Mouse (Mus musculus) hindbrain, embryonic 13.5 days (tissue): Measurements from ENCODE around the gene Arhgap27. TPM values are rescaled to one million over a fixed set of nuclear protein-coding genes. Genes with fewer than 3 reads are reported as not detected.

Source experiments
- ATAC-seq: fragments of 200-750 bp; cut with Nextera tagmentation; 2 replicates; pipeline ENCODE4 v1.8.0; 2017; ENCODE audit warnings: moderate TSS enrichment; ENCODE audit not compliant: low FRiP score
- H3K27ac ChIP-seq: fragments of 300-500 bp; sonication (generic); 2 replicates; pipeline ENCODE4 v1.5.1; 2015; ENCODE audit warnings: inconsistent platforms, mild to moderate bottlenecking, moderate library complexity
- H3K27me3 ChIP-seq: fragments of 300-500 bp; sonication (generic); 2 replicates; pipeline ENCODE4 v1.6.1; 2015; ENCODE audit warnings: mild to moderate bottlenecking, inconsistent platforms
- H3K36me3 ChIP-seq: fragments of 300-500 bp; sonication (generic); 2 replicates; pipeline ENCODE4 v1.6.1; 2015; ENCODE audit warnings: mild to moderate bottlenecking, inconsistent platforms
- H3K4me1 ChIP-seq: fragments of 300-500 bp; sonication (generic); replicated peaks from 2 replicates; pipeline ENCODE4 v1.6.1; 2015; ENCODE audit warnings: inconsistent platforms
- H3K4me2 ChIP-seq: fragments of 300-500 bp; sonication (generic); 2 replicates; pipeline ENCODE4 v1.6.1; 2015; ENCODE audit warnings: inconsistent platforms, mild to moderate bottlenecking, moderate library complexity
- H3K4me3 ChIP-seq: fragments of 300-500 bp; sonication (generic); 2 replicates; pipeline ENCODE4 v1.5.1; 2015; ENCODE audit warnings: mild to moderate bottlenecking, inconsistent platforms
- H3K9ac ChIP-seq: fragments of 300-500 bp; sonication (generic); 2 replicates; pipeline ENCODE4 v1.6.1; 2015; ENCODE audit warnings: mild to moderate bottlenecking, inconsistent platforms
- H3K9me3 ChIP-seq: fragments of 300-500 bp; sonication (generic); 2 replicates; pipeline ENCODE4 v1.6.1; 2016; ENCODE audit warnings: inconsistent platforms
- WGBS: fragments of 180-500 bp; shearing (Covaris S2); methylation state at CpG from one replicate; pipeline ENCODE4 v1.1.7; 2015; 5-methylcytosine and 5-hydroxymethylcytosine counted together
- polyA plus RNA-seq: library from polyadenylated mRNA; unstranded; fragments of >200 nt; fragmentation: Nextera tagmentation; extraction: Ambion mirVana; gene quantifications from 2 replicates; pipeline ENCODE4 v1.2.1, GENCODE M21; 2015

The Arhgap27 gene
- polyA plus RNA-seq, 1 experiment from 2014 or later = 3.4 TPM

DNA sequence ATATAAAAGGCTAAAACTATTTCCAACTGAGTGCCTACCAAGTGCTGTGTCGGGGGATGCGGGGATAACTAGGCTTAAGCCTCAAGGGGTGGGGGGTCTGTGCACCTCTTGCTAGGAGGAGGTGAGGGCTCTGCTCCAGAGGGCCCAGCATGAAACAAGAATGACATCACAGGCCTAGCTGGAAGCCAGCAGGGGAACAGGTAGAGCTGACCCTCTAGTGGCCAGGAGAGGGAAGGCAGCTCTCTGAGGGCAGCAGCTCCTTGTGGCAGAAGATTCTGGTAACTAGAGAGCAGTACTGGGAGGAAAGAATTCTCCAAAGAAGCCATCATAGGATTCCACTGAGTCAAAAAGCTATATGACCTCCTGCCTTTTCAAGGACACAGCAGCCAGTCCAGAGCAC lies 38.7 kb upstream of the Arhgap27 start:
- Histone ChIP-seq H3K4me1 (no peaks in the 10 kb centered on the region; the same call in 1 of the 2 replicates), H3K27ac (no peak overlapping the region), H3K4me2 (no peak overlapping the region), H3K9ac (no peak overlapping the region), H3K36me3 (peaks cover 26% of the 10 kb centered on the region), H3K9me3 (no peaks in the 10 kb centered on the region), H3K27me3 (no peaks in the 10 kb centered on the region), H3K4me3 (no peak overlapping the region)
- no peak for ATAC-seq
- WGBS = 76% methylated on average over 2 of the region's 2 CpGs

DNA sequence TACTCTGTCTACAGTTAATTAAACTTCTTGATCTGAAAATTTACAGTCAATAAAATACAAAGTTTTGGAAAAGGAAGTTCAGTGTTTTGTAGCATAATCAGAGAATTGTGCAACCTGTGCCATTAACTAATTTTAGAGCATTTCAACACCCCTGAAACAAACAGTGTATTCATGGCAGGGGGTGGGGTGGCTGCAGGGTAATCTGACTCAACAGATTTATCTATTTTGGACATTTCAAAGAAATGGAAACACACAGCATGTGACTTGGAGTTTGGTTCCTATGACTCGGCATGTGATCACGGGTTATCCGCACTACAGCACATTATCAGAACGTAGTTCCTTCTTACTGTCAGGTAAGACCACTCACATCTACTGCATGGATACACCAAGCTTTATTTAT lies 36.5 kb upstream of the Arhgap27 start:
- 92% methylated on average over 4 of the region's 4 CpGs for WGBS
- no peak for ATAC-seq

DNA sequence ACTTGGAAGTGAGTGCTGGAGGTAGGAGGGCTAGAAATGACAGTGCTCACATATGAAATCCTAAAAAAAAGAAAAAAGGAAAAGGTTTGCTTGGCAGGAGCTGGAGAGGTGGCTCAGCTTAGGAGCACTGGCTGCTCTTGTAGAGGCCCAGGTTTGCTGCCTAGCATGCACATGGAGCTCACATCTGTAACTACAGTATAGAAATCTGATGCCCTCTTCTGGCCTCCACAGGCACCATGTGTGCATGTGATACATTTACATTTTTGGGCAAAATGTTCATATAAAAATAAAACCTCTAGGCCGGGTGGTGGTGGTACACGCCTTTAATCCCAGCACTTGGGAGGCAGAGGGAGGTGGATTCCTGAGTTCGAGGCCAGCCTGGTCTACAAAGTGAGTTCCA lies 35.6 kb upstream of the Arhgap27 start:
- Histone ChIP-seq H3K4me2 (no peak overlapping the region), H3K4me3 (no peak overlapping the region), H3K27ac (no peak overlapping the region), H3K9me3 (no peaks in the 10 kb centered on the region), H3K4me1 (no peaks in the 10 kb centered on the region), H3K27me3 (no peaks in the 10 kb centered on the region), H3K36me3 (peaks cover 57% of the 10 kb centered on the region), H3K9ac (no peak overlapping the region)
- no peak for ATAC-seq
- WGBS = 97% methylated on average over 3 of the region's 3 CpGs

More for the DNA sequence above, 36.5 kb upstream of the Arhgap27 start:
- no peak overlapping the region for H3K27ac ChIP-seq
- no peak overlapping the region for H3K9ac ChIP-seq
- H3K9me3 ChIP-seq = no peaks in the 10 kb centered on the region
- no peak overlapping the region for H3K4me2 ChIP-seq
- no peaks in the 10 kb centered on the region for H3K4me1 ChIP-seq
- H3K27me3 ChIP-seq = no peaks in the 10 kb centered on the region
- peaks cover 48% of the 10 kb centered on the region for H3K36me3 ChIP-seq
- no peak overlapping the region for H3K4me3 ChIP-seq

DNA sequence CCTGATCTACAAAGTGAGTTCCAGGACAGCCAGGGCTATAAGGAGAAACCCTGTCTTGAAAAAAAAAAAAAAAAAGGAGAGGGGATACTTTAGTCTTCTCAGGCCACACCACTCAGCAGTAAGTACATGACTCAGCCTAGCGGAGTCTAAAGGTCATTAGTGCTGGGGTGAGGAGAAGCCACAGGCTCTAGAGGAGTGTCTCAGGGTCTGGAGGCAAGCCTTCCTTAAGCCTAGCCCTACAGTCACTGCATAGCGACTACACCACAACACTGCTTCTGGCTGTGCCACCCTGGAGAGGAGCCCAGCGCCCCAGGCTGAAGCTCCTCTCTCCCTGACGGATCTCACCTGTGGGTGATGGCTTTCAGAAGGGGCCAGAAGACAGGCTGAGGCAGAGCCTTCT lies 33.2 kb upstream of the Arhgap27 start:
- H3K4me1 ChIP-seq = no peaks in the 10 kb centered on the region
- H3K9me3 ChIP-seq = no peaks in the 10 kb centered on the region
- H3K9ac ChIP-seq = no peak overlapping the region
- ATAC-seq = no peak
- H3K4me2 ChIP-seq = no peak overlapping the region
- no peaks in the 10 kb centered on the region for H3K27me3 ChIP-seq
- H3K27ac ChIP-seq = no peak overlapping the region
- no peak overlapping the region for H3K4me3 ChIP-seq
- H3K36me3 ChIP-seq = peaks cover 68% of the 10 kb centered on the region
- WGBS = 94% methylated on average over 4 of the region's 4 CpGs

DNA sequence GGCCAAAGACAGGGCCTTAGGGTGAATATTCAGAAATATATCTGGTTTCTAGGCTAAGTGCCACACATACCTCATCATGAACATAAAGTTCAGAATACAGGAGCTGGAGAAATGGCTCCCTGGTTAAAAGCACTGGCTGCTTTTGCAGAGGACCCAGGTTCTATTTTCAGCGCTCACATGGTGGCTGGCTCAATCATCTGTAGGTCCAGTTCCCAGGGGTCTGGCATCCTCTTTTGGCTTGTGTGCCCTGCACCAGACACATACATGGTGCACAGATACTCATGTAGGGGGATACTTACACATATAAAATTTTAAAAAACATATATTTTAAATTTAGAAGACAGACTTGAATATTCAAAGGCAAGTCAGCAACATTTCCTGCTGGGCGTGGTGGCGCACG lies 32.7 kb upstream of the Arhgap27 start:
- WGBS = 100% methylated on average over 4 of the region's 4 CpGs
- no peak overlapping the region for H3K4me3 ChIP-seq
- H3K9me3 ChIP-seq = no peaks in the 10 kb centered on the region
- no peaks in the 10 kb centered on the region for H3K4me1 ChIP-seq
- no peak overlapping the region for H3K4me2 ChIP-seq
- H3K27me3 ChIP-seq = no peaks in the 10 kb centered on the region
- H3K27ac ChIP-seq = no peak overlapping the region
- ATAC-seq = no peak
- peaks cover 68% of the 10 kb centered on the region for H3K36me3 ChIP-seq
- H3K9ac ChIP-seq = no peak overlapping the region

GRCm38 (mm10) chr11:103394604-103395003 lies 31.1 kb upstream of the Arhgap27 start:
- WGBS = 95% methylated on average over 7 of the region's 7 CpGs
- H3K27me3 ChIP-seq = no peaks in the 10 kb centered on the region
- ATAC-seq = no peak
- no peak overlapping the region for H3K4me3 ChIP-seq
- no peaks in the 10 kb centered on the region for H3K4me1 ChIP-seq
- no peak overlapping the region for H3K9ac ChIP-seq
- H3K27ac ChIP-seq = no peak overlapping the region
- no peaks in the 10 kb centered on the region for H3K9me3 ChIP-seq
- H3K36me3 ChIP-seq = peaks cover 74% of the 10 kb centered on the region
- H3K4me2 ChIP-seq = no peak overlapping the region

DNA sequence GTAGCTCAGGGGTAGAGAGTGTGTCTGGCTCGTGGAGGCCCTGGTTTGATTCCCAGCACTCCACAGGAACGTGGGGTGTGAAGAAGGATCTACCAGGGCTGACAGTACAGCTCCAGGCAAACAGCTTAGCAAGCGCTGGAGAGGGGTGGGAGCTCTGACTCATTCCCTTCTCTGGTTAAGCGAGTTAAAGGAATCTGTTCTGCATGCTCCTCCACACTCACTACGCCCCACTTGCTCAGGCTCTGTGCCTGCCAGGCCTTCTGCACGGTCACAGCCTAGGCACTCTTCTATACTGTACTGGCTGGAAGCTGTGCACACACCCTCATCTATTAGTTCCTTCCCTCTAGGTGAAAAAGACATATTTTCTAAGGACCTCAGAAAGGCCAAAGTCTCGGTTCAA lies 30.5 kb upstream of the Arhgap27 start:
- no peak overlapping the region for H3K9ac ChIP-seq
- no peak overlapping the region for H3K27ac ChIP-seq
- no peaks in the 10 kb centered on the region for H3K27me3 ChIP-seq
- no peak overlapping the region for H3K4me3 ChIP-seq
- H3K36me3 ChIP-seq = peaks cover 73% of the 10 kb centered on the region
- no peak overlapping the region for H3K4me2 ChIP-seq
- WGBS = 93% methylated on average over 7 of the region's 7 CpGs
- no peaks in the 10 kb centered on the region for H3K4me1 ChIP-seq
- ATAC-seq = no peak
- H3K9me3 ChIP-seq = no peaks in the 10 kb centered on the region

GRCm38 (mm10) chr11:103387870-103388526 lies 24.5 kb upstream of the Arhgap27 start:
- no peak overlapping the region for H3K9ac ChIP-seq
- H3K9me3 ChIP-seq = no peaks in the 10 kb centered on the region
- peaks cover 52% of the 10 kb centered on the region for H3K36me3 ChIP-seq
- H3K4me1 ChIP-seq = 0 out of 2 replicates have a peak, but pooled peaks cover 7% of the 10 kb centered on the region
- no peak overlapping the region for H3K27ac ChIP-seq
- no peak overlapping the region for H3K4me2 ChIP-seq
- no peak overlapping the region for H3K4me3 ChIP-seq
- ATAC-seq = no peak
- H3K27me3 ChIP-seq = no peaks in the 10 kb centered on the region
- WGBS = 73% methylated on average over 7 of the region's 7 CpGs

DNA sequence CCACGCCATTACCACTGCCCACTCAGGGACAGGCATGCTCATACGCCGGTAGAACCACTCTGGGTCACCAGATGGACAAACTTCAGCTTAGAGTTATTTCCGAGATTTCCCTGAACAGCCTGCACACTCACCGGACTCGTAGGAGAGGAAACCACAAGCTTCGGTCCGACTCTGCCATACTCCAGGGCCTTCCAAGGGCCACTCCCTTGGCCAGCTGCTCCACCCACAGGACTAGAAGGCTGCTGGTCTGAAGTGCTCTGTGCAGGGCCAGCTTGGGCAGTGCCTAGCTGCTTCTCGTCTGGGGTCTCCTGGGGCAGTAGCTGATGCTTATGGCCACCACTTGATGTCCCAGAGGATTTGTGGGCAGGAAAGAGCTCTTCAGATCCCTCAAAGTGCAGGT lies 23.3 kb upstream of the Arhgap27 start:
- Histone ChIP-seq H3K4me2 (no peak overlapping the region), H3K27me3 (no peaks in the 10 kb centered on the region), H3K9ac (no peak overlapping the region), H3K36me3 (peaks cover 43% of the 10 kb centered on the region), H3K9me3 (no peaks in the 10 kb centered on the region), H3K4me1 (0 out of 2 replicates have a peak, but pooled peaks cover 7% of the 10 kb centered on the region), H3K4me3 (no peak overlapping the region), H3K27ac (no peak overlapping the region)
- WGBS = 92% methylated on average over 9 of the region's 9 CpGs
- no peak for ATAC-seq

DNA sequence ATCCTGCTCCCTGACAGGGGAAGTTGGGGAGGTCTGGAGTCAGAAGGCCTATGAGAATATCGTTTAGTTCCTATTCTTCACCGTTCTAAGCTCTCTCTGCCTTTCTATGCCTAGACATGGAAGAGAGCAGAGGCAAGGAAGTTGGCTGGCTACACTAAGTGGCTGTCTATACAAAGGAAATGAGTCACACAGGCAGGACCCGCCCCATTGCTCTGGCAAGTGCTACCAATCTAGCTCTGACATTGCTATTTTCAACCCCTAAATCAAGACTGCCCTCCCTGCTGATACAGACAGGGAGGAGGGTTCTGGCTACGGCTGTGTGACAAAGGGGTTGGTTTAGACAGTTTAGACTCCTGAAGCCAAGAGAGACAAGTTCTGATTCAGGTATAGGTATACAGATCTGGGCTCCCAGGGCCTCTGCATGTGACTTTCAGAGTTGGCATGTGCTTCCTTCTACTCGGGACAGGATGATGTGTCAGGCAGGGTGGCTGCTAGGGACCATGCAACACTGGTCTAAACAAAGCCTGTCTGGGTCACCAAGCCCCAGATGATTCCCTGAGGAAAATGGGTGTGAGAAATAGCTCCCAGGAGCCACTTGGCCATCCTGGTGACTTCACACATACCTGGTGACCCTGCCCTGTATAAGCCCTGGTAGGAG lies 18.6 kb upstream of the Arhgap27 start:
- H3K36me3 ChIP-seq = peaks cover 56% of the 10 kb centered on the region
- no peak overlapping the region for H3K9ac ChIP-seq
- no peaks in the 10 kb centered on the region for H3K27me3 ChIP-seq
- ATAC-seq = no peak
- H3K4me3 ChIP-seq = no peak overlapping the region
- no peak overlapping the region for H3K4me2 ChIP-seq
- WGBS = 80% methylated on average over 5 of the region's 5 CpGs
- H3K4me1 ChIP-seq = 0 out of 2 replicates have a peak, but pooled peaks cover 7% of the 10 kb centered on the region
- H3K9me3 ChIP-seq = no peaks in the 10 kb centered on the region
- H3K27ac ChIP-seq = no peak overlapping the region

DNA sequence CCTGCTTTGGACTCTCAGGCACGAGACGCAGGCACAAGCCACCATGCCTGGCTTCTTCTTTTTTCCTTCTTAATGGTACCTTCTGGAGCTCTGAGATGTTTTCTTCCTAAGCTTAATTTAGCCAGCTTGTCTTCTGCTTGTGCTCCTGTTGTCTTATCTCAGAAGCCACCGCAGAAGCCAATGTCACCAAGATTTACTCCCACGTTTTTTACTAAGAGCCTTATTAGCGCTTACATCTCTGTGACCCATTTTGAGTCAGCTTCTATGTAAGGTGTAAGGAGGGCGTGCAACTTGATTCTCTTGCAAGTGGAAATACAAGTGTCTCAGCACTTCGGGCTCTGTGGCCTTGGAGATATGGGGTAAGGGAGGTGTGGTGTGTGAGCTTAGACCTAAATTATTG lies 18.0 kb upstream of the Arhgap27 start:
- no peak overlapping the region for H3K4me3 ChIP-seq
- H3K4me1 ChIP-seq = 0 out of 2 replicates have a peak, but pooled peaks cover 7% of the 10 kb centered on the region
- H3K36me3 ChIP-seq = peaks cover 56% of the 10 kb centered on the region
- 96% methylated on average over 7 of the region's 7 CpGs for WGBS
- ATAC-seq = no peak
- no peak overlapping the region for H3K9ac ChIP-seq
- no peaks in the 10 kb centered on the region for H3K9me3 ChIP-seq
- no peaks in the 10 kb centered on the region for H3K27me3 ChIP-seq
- H3K4me2 ChIP-seq = no peak overlapping the region
- no peak overlapping the region for H3K27ac ChIP-seq

DNA sequence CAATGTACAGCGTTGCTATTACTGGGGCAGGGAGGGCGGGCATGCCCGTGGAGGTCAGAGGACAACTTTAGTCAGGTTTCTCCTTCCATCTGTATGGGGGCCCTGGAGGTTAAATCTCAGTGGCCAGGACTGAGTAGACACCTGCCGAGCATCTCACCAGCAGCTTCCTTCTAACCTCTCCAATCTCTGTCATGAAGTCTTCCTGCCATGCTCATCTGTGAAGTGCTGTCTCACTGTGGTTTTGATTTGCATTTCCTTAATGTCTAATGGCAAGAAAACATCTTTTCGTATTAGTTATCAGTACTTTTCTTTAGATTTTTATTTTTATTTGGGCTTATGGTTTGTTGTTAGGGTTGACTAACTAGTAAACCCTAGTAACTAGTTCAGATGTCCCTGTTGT lies 17.0 kb upstream of the Arhgap27 start:
- Histone ChIP-seq H3K4me2 (no peak overlapping the region), H3K27me3 (no peaks in the 10 kb centered on the region), H3K9me3 (no peaks in the 10 kb centered on the region), H3K4me3 (no peak overlapping the region), H3K27ac (no peak overlapping the region), H3K4me1 (0 out of 2 replicates have a peak, but pooled peaks cover 7% of the 10 kb centered on the region), H3K36me3 (peaks cover 58% of the 10 kb centered on the region), H3K9ac (no peak overlapping the region)
- ATAC-seq = no peak
- 93% methylated on average over 5 of the region's 5 CpGs for WGBS

- 96% methylated on average over 6 of the region's 6 CpGs for WGBS
- H3K4me3 ChIP-seq = no peak overlapping the region
- H3K4me1 ChIP-seq = 0 out of 2 replicates have a peak, but pooled peaks cover under 1% of the 10 kb centered on the region
- H3K27ac ChIP-seq = no peak overlapping the region
- H3K36me3 ChIP-seq = peaks cover 73% of the 10 kb centered on the region
- H3K4me2 ChIP-seq = no peak overlapping the region
- H3K9me3 ChIP-seq = no peaks in the 10 kb centered on the region
- ATAC-seq = no peak
- no peaks in the 10 kb centered on the region for H3K27me3 ChIP-seq
- H3K9ac ChIP-seq = no peak overlapping the region
These were observed 14.8 kb upstream of the Arhgap27 start for GRCm38 (mm10) chr11:103378341-103378740.
